Mouse (Mus musculus) Patski (cell line): ENCODE data around the gene Trmt1. TPM values are rescaled to one million over a fixed set of nuclear protein-coding genes. Genes with fewer than 3 reads are reported as not detected.
A peak's percentile ranks its signal among the peaks of the same experiment; 100 is the strongest.

ENCODE experiments used
- ATAC-seq: fragments of 100-300 bp; one replicate; pipeline ENCODE4 v1.8.0; 2021
- CTCF ChIA-PET: fragments of 350-600 bp; sonication (Branson Sonifier 250); formaldehyde crosslinking; loops from one replicate; lab custom pipeline; 2022; ENCODE audit warnings: inconsistent platforms; lab: Charles Lee
- POLR2A ChIA-PET: fragments of 350-600 bp; sonication (Branson Sonifier 250); formaldehyde crosslinking; loops from one replicate; lab custom pipeline; 2022; ENCODE audit warnings: antibody characterized with exemption, inconsistent platforms; lab: Charles Lee
- DNase-seq: peaks from one replicate; pipeline ENCODE4 v3.0.0-alpha.2; 2011; ENCODE audit warnings: low read depth, low spot score
- H3K27me3 ChIP-seq: fragments of 371-371 bp; one replicate; pipeline ENCODE4 v1.5.1; 2021
- CTCF ChIP-seq: fragments of 100-300 bp; IDR thresholded peaks from one replicate; pipeline ENCODE4 v1.5.1; 2021
- in situ Hi-C: fragments of 300-500 bp; cut with MboI; formaldehyde crosslinking; loops from 3 replicates; pipeline ENCODE4 v1.11.1; 2018; ENCODE audit warnings: low pct_unique_long_range_greater_than_20kb, mixed read lengths
- polyA plus RNA-seq: library from polyadenylated mRNA; unstranded; gene quantifications from one replicate; pipeline ENCODE4 v1.2.3, GENCODE M21; 2021

Gene Trmt1
- polyA plus RNA-seq, 1 experiment from 2014 or later: 106 TPM

- H3K27me3 ChIP-seq: no peaks in the 10 kb centered on the region
Observed at GRCm38 (mm10) chr8:84705960-84706359, 19.9 kb downstream of the Trmt1 start.

GRCm38 (mm10) chr8:84706610-84707266 is 20.6 kb downstream of the Trmt1 start:
- DNase-seq (no peak), ATAC-seq (no peak)
- no peaks in the 10 kb centered on the region for H3K27me3 ChIP-seq
- TF ChIP-seq CTCF: no peak
- in situ Hi-C loops: no loop called here
- ChIA-PET POLR2A (interaction anchor here (0.7 kb wide), 1 partner anchor 31 kb away, joined by 3 read pairs; no protein-coding TSS in a partner anchor), CTCF (interaction anchor here (4.6 kb wide), 1 partner anchor 106 kb away, joined by 80 read pairs; no protein-coding TSS in a partner anchor)

More at GRCm38 (mm10) chr8:84705960-84706359, 19.9 kb downstream of the Trmt1 start:
- in situ Hi-C loops: no loop called here
- ATAC-seq (no peak), DNase-seq (no peak)
- CTCF ChIA-PET: interaction anchor here (4.6 kb wide), 1 partner anchor 106 kb away, joined by 80 read pairs; no protein-coding TSS in a partner anchor
- POLR2A ChIA-PET: interaction anchor here (0.7 kb wide), 1 partner anchor 31 kb away, joined by 3 read pairs; no protein-coding TSS in a partner anchor
- no peak for TF ChIP-seq CTCF

GRCm38 (mm10) chr8:84707267-84707883 is 21.3 kb downstream of the Trmt1 start:
- in situ Hi-C loops: no loop called here
- POLR2A ChIA-PET: no interaction called here
- CTCF ChIA-PET: interaction anchor here (4.6 kb wide), 1 partner anchor 105 kb away, joined by 80 read pairs; no protein-coding TSS in a partner anchor
- DNase-seq (no peak), ATAC-seq (no peak)
- no peaks in the 10 kb centered on the region for H3K27me3 ChIP-seq
- TF ChIP-seq CTCF: no peak

GRCm38 (mm10) chr8:84708071-84708541 is 22.0 kb downstream of the Trmt1 start:
- no peaks in the 10 kb centered on the region for H3K27me3 ChIP-seq
- DNase-seq: no peak
- in situ Hi-C loops: no loop called here
- ChIA-PET CTCF (interaction anchor here (1.0 to 4.6 kb wide), 6 partner anchors 9 to 104 kb away, joined by 3 to 80 read pairs (median 9); no protein-coding TSS in a partner anchor), POLR2A (interaction anchor here (0.7 to 1.1 kb wide), 3 partner anchors 9 to 114 kb away, joined by 3 to 4 read pairs (median 3); partner anchors contain the start of gene Dand5)
- TF ChIP-seq CTCF: no peak
- ATAC-seq: no peak

- in situ Hi-C loops: no loop called here
- no peaks in the 10 kb centered on the region for H3K27me3 ChIP-seq
- ChIA-PET POLR2A (interaction anchor here (0.7 to 1.3 kb wide), 9 partner anchors 10 to 424 kb away, joined by 3 to 4 read pairs (median 3); partner anchors contain the start of gene Dand5), CTCF (interaction anchor here (0.7 to 4.6 kb wide), 13 partner anchors 9 to 118 kb away, joined by 3 to 80 read pairs (median 7); no protein-coding TSS in a partner anchor)
- no peak for TF ChIP-seq CTCF
- ATAC-seq: peak; percentile 24
- no peak for DNase-seq
Observed at GRCm38 (mm10) chr8:84708774-84709475, 22.8 kb downstream of the Trmt1 start.

- TF ChIP-seq CTCF: no peak
- POLR2A ChIA-PET: interaction anchor here (1.3 kb wide), 1 partner anchor 105 kb away, joined by 4 read pairs; no protein-coding TSS in a partner anchor
- CTCF ChIA-PET: interaction anchor here (0.8 to 4.6 kb wide), 11 partner anchors 10 to 117 kb away, joined by 3 to 80 read pairs (median 8); no protein-coding TSS in a partner anchor
- no peak for DNase-seq
- in situ Hi-C loops: no loop called here
- H3K27me3 ChIP-seq: no peaks in the 10 kb centered on the region
- ATAC-seq: no peak
Observed at GRCm38 (mm10) chr8:84709931-84710330, 23.8 kb downstream of the Trmt1 start.

GRCm38 (mm10) chr8:84711312-84711711 is 25.2 kb downstream of the Trmt1 start:
- H3K27me3 ChIP-seq: no peaks in the 10 kb centered on the region
- no peak for ATAC-seq
- DNase-seq: no peak
- TF ChIP-seq CTCF: no peak
- in situ Hi-C loops: no loop called here
- CTCF ChIA-PET: interaction anchor here (0.7 to 3.5 kb wide), 10 partner anchors 12 to 104 kb away, joined by 3 to 14 read pairs (median 4); partner anchors contain the start of gene G430095P16Rik
- POLR2A ChIA-PET: interaction anchor here (0.7 kb wide), 1 partner anchor 13 kb away, joined by 3 read pairs; no protein-coding TSS in a partner anchor

GRCm38 (mm10) chr8:84711933-84712758 is 26.0 kb downstream of the Trmt1 start:
- in situ Hi-C loops: no loop called here
- POLR2A ChIA-PET: interaction anchor here (0.7 to 1.5 kb wide), 3 partner anchors 14 to 33 kb away, joined by 3 to 4 read pairs (median 4); no protein-coding TSS in a partner anchor

GRCm38 (mm10) chr8:84712759-84713120 is 26.6 kb downstream of the Trmt1 start:
- in situ Hi-C loops: no loop called here
- no peaks in the 10 kb centered on the region for H3K27me3 ChIP-seq
- DNase-seq: no peak
- CTCF ChIA-PET: interaction anchor here (0.9 to 3.5 kb wide), 4 partner anchors 13 to 100 kb away, joined by 3 to 14 read pairs (median 6); no protein-coding TSS in a partner anchor
- no peak for ATAC-seq
- POLR2A ChIA-PET: interaction anchor here (0.8 to 1.5 kb wide), 2 partner anchors 19 to 33 kb away, joined by 4 read pairs; no protein-coding TSS in a partner anchor
- TF ChIP-seq CTCF: no peak

More at GRCm38 (mm10) chr8:84711933-84712758, 26.0 kb downstream of the Trmt1 start:
- H3K27me3 ChIP-seq: no peaks in the 10 kb centered on the region
- DNase-seq (peak; percentile 80), ATAC-seq (no peak)
- no peak for TF ChIP-seq CTCF
- CTCF ChIA-PET: interaction anchor here (0.8 to 3.5 kb wide), 9 partner anchors 11 to 103 kb away, joined by 3 to 14 read pairs (median 4); partner anchors contain the start of gene G430095P16Rik
